Mouse (Mus musculus): ENCODE results near the gene Pa2g4.

DNA sequence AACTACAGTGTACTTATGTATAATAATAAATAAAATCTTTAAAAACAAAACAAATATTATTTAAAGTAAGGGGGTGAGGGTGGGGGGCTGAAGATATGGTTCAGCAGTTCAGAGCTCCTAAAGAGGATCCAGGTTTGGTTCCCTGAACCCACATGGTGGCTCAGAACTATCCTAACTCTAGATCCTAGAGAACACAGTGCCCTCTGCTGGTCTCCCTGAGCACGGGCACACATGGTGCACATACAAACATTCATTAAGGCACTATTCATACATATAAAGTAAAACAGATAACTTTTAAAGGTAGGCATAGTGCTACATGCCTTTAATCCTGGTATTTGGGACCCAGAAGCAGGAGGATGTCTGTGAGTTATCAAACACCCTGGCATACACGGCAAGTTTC is 9.3 kb upstream of the Pa2g4 start:
- TF ChIP-seq EP300 (IDR thresholded peaks at IDR 0.05; ENCODE audit: low read depth) (no peak), CTCF (IDR thresholded peaks at IDR 0.05; ENCODE audit: low read depth) (peak; percentile 69)
